Mouse (Mus musculus) gastrocnemius, adult 18-20 months (tissue): ENCODE data around the gene Tmbim1. TPM values are rescaled to one million over a fixed set of nuclear protein-coding genes. Genes with fewer than 3 reads are reported as not detected.
"Not testable (repeated sequence)": the region's sequence is repeated elsewhere in the genome, so short reads cannot be mapped to it uniquely, and the experiment has no call there.

ENCODE experiments used
- DNase-seq: peaks from one replicate; pipeline ENCODE4 v3.0.0; 2021; ENCODE audit warnings: low spot score
- total RNA-seq, 2 experiments: library from RNA; stranded (reverse); gene quantifications; 2 replicates each; pipeline ENCODE4 v1.2.3; 2021

The Tmbim1 gene
- total RNA-seq, 2 experiments from 2014 or later, result 29.0 to 42.2 TPM

- no peak for DNase-seq
These were observed 24.5 kb upstream of the Tmbim1 start for GRCm38 (mm10) chr1:74329899-74330431.

- DNase-seq, result not testable (repeated sequence)
These were observed 21.5 kb upstream of the Tmbim1 start for GRCm38 (mm10) chr1:74326916-74327315.

- DNase-seq, result no peak
These were observed 16.0 kb upstream of the Tmbim1 start for GRCm38 (mm10) chr1:74321396-74321795.

- no peak for DNase-seq
These were observed 13.3 kb upstream of the Tmbim1 start for GRCm38 (mm10) chr1:74318711-74319110.

GRCm38 (mm10) chr1:74316114-74316827, 10.8 kb upstream of the Tmbim1 start:
- no peak for DNase-seq

- no peak for DNase-seq
These were observed 9.4 kb upstream of the Tmbim1 start for GRCm38 (mm10) chr1:74314796-74315195.

- DNase-seq, result peak; percentile 83
These were observed 7.7 kb upstream of the Tmbim1 start for GRCm38 (mm10) chr1:74313049-74313692.

GRCm38 (mm10) chr1:74309767-74310166, 4.3 kb upstream of the Tmbim1 start:
- no peak for DNase-seq

GRCm38 (mm10) chr1:74308001-74308964, 2.9 kb upstream of the Tmbim1 start:
- DNase-seq, result no peak

GRCm38 (mm10) chr1:74307146-74307545, 1.7 kb upstream of the Tmbim1 start:
- no peak for DNase-seq

GRCm38 (mm10) chr1:74304946-74305345, 476 bp downstream of the Tmbim1 start:
- DNase-seq, result no peak

- DNase-seq, result no peak
These were observed 1.1 kb downstream of the Tmbim1 start for GRCm38 (mm10) chr1:74304339-74304790.

GRCm38 (mm10) chr1:74303509-74304338, 1.7 kb downstream of the Tmbim1 start:
- peak; percentile 82 for DNase-seq

- DNase-seq, result no peak
These were observed 2.6 kb downstream of the Tmbim1 start for GRCm38 (mm10) chr1:74302835-74303234.

- DNase-seq, result no peak
These were observed 3.2 kb downstream of the Tmbim1 start for GRCm38 (mm10) chr1:74302229-74302628.

GRCm38 (mm10) chr1:74300347-74301110, 4.9 kb downstream of the Tmbim1 start:
- no peak for DNase-seq

GRCm38 (mm10) chr1:74298996-74299395, 6.4 kb downstream of the Tmbim1 start:
- peak; percentile 85 for DNase-seq

- DNase-seq, result no peak
These were observed 7.2 kb downstream of the Tmbim1 start for GRCm38 (mm10) chr1:74298157-74298750.

- peak; percentile 65 for DNase-seq
These were observed 8.2 kb downstream of the Tmbim1 start for GRCm38 (mm10) chr1:74297269-74297668.
